Mouse (Mus musculus): ENCODE results near the gene Ctrc. TPM values are rescaled to one million over a fixed set of nuclear protein-coding genes. Genes with fewer than 3 reads are reported as not detected.

Ctrc gene
- total RNA-seq, 4 experiments from 2014 or later, result not detected

- DNase-seq (ENCODE audit: low spot score in 2 of 2), result peak in 1 of 2 experiments; percentile 65
Measured at GRCm38 (mm10) chr4:141867498-141867897, 21.3 kb upstream of the Ctrc start.

- peak; percentile 28 to 59 for DNase-seq (ENCODE audit: low spot score in 2 of 2)
Measured at GRCm38 (mm10) chr4:141866933-141867490, 20.9 kb upstream of the Ctrc start.

GRCm38 (mm10) chr4:141865600-141865999 lies 19.4 kb upstream of the Ctrc start:
- DNase-seq (ENCODE audit: low spot score in 2 of 2), result no peak

GRCm38 (mm10) chr4:141865006-141865405 lies 18.8 kb upstream of the Ctrc start:
- no peak for DNase-seq (ENCODE audit: low spot score in 2 of 2)

GRCm38 (mm10) chr4:141864506-141864905 lies 18.3 kb upstream of the Ctrc start:
- peak in 1 of 2 experiments; percentile 7 for DNase-seq (ENCODE audit: low spot score in 2 of 2)

GRCm38 (mm10) chr4:141863726-141864280 lies 17.6 kb upstream of the Ctrc start:
- peak in 1 of 2 experiments; percentile 14 for DNase-seq (ENCODE audit: low spot score in 2 of 2)

GRCm38 (mm10) chr4:141862867-141863266 lies 16.7 kb upstream of the Ctrc start:
- peak in 1 of 2 experiments; percentile 5 for DNase-seq (ENCODE audit: low spot score in 2 of 2)

- DNase-seq (ENCODE audit: low spot score in 2 of 2), result peak in 1 of 2 experiments; percentile 15
Measured at GRCm38 (mm10) chr4:141861591-141862295, 15.6 kb upstream of the Ctrc start.

GRCm38 (mm10) chr4:141860246-141860841 lies 14.2 kb upstream of the Ctrc start:
- DNase-seq (ENCODE audit: low spot score in 2 of 2), result peak in 1 of 2 experiments; percentile 11

GRCm38 (mm10) chr4:141859351-141859750 lies 13.2 kb upstream of the Ctrc start:
- DNase-seq (ENCODE audit: low spot score in 2 of 2), result peak in 1 of 2 experiments; percentile 5

- peak; percentile 25 to 38 for DNase-seq (ENCODE audit: low spot score in 2 of 2)
Measured at GRCm38 (mm10) chr4:141858501-141858900, 12.3 kb upstream of the Ctrc start.

GRCm38 (mm10) chr4:141857422-141857930 lies 11.3 kb upstream of the Ctrc start:
- DNase-seq (ENCODE audit: low spot score in 2 of 2), result peak; percentile 75 to 91

GRCm38 (mm10) chr4:141853437-141853836 lies 7.3 kb upstream of the Ctrc start:
- no peak for DNase-seq (ENCODE audit: low spot score in 2 of 2)

- no peak for DNase-seq (ENCODE audit: low spot score in 2 of 2)
Measured at GRCm38 (mm10) chr4:141834536-141835095, 11.5 kb downstream of the Ctrc start.

GRCm38 (mm10) chr4:141833911-141834310 lies 12.2 kb downstream of the Ctrc start:
- DNase-seq (ENCODE audit: low spot score in 2 of 2), result peak in 1 of 2 experiments; percentile 68

- no peak for DNase-seq (ENCODE audit: low spot score in 2 of 2)
Measured at GRCm38 (mm10) chr4:141831361-141831760, 14.8 kb downstream of the Ctrc start.

- DNase-seq (ENCODE audit: low spot score in 2 of 2), result no peak
Measured at GRCm38 (mm10) chr4:141830381-141830780, 15.8 kb downstream of the Ctrc start.

- no peak for DNase-seq (ENCODE audit: low spot score in 2 of 2)
Measured at GRCm38 (mm10) chr4:141828177-141828576, 18.0 kb downstream of the Ctrc start.

- no peak for DNase-seq (ENCODE audit: low spot score in 2 of 2)
Measured at GRCm38 (mm10) chr4:141827401-141827800, 18.8 kb downstream of the Ctrc start.

GRCm38 (mm10) chr4:141826060-141826459 lies 20.1 kb downstream of the Ctrc start, which contains the start of gene Cela2a:
Cela2a (minus strand) TSS chr4:141826160.
- no peak for DNase-seq (ENCODE audit: low spot score in 2 of 2)

GRCm38 (mm10) chr4:141822979-141823378 lies 23.2 kb downstream of the Ctrc start:
- no peak for DNase-seq (ENCODE audit: low spot score in 2 of 2)

GRCm38 (mm10) chr4:141822089-141822488 lies 24.1 kb downstream of the Ctrc start:
- no peak for DNase-seq (ENCODE audit: low spot score in 2 of 2)

Data from left cerebral cortex, adult 8-10 months (tissue).